Mouse (Mus musculus) cerebellum, adult (tissue): ENCODE data around the gene Mctp1.
"Not testable (repeated sequence)": the region's sequence is repeated elsewhere in the genome, so short reads cannot be mapped to it uniquely, and the experiment has no call there.

ENCODE experiments used
- ATAC-seq: cut with Nextera tagmentation; 2 replicates; pipeline ENCODE4 v1.9.2; 2017; ENCODE audit warnings: mild to moderate bottlenecking, moderate library complexity, mixed read lengths; ENCODE audit not compliant: insufficient number of reproducible peaks, low FRiP score, low TSS enrichment

The Mctp1 gene

DNA sequence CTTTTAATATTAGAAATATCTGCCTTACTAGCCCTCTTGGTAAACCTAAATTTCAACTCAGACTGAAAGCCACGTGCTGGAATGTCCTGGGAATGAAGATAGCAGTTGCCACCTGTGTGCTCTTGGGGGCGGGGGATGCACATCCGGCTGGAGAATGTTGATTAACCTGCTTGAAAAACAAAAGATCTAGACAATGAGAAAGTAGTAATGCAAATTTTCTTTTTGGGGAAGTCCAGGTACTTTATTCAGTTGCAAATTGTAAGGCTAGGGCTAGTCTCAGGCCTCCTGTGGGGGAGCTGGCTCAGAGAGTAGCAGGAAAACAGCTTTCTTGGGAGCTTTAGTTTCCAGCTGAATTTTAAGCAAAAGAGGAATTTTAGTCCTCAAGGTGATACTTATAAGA lies 67.2 kb downstream of the Mctp1 start:
- ATAC-seq = not testable (repeated sequence)

DNA sequence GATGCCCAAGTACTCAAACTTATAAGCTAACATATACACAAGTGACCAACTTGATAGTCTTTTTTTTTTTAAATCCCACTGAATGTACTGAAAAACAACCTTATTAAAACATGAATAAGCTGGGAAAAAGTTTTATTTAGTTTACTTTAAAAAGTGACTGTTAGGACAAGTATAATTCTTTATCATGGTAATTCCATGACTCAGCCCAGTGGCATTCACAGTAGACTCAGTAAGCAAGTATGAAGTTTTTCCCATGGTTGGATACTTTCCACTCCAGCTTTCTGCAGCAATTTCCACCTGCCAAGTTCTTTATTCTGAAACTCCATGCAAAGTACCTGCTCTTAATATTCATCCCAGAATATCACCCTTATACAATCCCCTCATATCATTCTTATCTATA lies 97.3 kb downstream of the Mctp1 start:
- ATAC-seq = no peak

DNA sequence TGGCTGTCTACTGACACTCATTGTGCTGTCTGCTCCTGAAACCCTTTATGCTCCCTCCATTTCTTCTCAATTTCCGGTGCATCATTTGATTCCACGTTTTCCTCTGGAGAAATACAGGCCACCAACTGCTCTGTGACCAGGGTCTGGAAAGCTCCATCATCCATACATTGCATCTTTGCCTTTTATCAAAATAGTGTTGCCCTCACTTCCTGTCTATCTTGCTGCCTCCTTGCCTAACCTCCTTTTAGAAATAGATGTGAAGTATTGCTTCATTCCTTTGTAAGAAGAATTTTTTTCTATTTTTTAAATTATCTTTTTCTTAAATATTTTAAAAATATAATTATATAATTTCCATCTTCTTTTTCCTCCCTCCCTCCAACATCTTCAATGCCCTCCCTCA lies 98.7 kb downstream of the Mctp1 start:
- ATAC-seq = no peak

DNA sequence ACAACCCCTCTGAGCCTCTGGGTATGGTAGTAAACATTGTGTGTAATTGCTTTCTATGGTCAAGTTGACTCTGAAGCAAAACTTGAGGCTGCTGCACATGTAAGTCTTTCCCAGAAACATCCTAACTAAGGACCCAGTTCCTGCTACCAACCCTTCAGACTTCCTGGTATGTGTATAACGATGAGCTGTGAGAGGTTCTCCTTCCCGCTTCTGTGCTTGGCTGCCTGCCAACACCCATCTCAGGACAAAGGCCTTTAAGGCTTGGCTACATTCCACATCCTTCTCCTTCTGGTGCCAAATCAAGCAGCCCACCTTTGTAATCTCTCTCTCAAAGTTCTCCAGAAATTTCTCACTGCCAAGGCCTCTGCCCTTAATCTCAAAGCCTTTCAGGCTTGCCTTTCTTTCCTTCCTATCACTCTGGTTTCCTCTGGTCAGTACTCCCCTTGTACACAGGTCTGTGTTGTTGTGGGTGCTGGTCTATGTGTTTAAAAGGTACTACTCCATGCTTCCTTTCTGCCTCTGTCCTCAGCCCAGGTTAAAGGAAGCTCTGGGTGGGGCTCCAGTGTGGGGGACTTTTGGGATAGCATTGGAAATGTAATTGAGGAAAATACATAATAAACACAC lies 99.9 kb downstream of the Mctp1 start:
- 0 out of 2 replicates have a peak, but pooled peaks have one; percentile 45 for ATAC-seq

DNA sequence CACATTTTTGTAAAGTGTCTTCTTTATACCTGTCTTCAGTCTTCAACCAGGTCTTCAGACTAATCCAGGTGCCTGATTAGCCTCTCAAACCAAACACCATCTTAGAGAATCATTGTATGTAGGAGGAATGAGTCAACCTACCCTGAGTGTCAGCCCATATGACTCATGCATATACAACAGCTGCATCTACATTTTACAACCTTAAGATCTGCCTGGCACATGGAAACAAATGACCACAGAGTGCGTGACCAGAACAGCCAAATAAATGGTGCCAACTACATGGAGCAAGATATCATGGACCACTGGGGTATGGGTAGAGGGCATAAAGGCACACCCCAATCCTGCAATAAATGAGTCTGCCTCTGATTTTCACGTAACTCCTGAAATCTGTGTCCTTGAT lies 131.6 kb downstream of the Mctp1 start:
- no peak for ATAC-seq

DNA sequence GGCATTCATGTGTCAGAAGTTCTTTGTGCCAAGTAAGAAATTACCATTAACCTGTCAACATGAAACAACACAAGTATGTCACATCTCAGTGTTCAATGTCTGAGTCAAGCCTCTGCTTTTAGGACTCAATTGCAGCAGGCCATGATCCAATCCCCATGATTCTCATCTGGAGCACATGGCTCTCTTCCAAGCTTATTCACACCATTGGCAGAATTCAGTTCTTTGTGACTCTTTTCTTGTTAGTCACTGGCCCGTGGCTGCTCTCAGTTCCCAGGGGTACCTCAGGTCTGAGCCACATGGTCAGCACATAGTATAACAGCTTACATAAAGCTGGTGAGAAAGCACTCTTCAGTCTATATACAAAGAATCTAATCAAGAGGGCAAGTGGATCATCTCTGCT lies 138.8 kb downstream of the Mctp1 start:
- ATAC-seq = no peak

DNA sequence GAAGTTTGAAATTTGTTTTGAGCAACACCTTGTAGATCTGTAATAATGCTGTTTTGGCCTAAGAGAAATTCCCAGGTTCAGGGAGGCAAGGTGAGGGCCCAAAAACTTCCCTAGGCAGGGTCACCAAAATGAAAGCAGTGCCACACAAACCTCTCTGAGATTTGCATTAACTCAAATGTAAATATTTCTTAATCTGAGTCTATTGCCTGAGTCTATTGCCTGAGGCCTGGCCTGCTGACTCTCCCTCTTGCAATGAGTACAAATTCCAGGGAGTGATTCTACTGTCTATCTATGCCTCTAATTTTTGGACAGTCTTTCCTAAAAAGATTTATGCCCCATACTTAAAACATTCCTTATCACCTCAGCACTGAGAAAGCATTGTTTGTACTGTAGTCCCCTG lies 143.0 kb downstream of the Mctp1 start:
- ATAC-seq = no peak

DNA sequence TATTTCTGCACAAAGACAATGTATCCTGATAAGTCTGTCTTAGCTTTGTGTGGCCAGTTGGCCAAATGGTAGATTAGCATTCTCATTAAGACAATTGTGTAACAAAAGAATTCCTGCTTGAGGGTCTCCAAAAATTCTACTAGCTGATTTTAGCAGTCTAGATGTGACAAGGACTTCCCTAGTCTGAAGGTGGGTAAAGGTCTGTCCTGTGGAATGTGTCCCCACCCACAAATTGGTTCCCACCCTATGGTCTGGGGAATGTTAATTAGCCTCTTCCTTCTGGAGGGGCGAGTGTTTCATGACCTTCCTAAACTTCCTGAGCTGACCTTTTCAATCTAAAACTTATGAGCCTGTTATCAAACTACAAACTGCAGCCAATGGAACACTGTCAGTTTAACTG lies 143.4 kb downstream of the Mctp1 start:
- ATAC-seq = no peak

DNA sequence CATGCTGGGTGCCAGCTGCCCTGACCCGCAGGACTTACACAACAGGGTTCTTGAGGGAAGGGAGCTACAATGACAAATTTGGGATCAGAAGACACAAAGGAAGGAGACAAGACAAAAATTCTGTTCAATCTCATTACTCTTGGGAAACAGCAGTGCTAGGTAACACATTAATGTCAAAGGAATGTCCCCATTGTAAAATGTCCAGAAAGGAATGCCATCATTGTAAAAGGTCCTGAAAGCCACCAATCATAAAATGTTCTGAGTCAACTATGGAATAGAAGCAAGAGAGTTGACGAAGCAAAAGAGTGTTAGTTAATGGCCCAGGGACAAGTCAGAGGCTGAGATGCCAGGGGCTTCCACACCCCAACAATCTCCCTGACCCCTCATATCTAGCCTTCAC lies 145.6 kb downstream of the Mctp1 start:
- ATAC-seq = no peak

DNA sequence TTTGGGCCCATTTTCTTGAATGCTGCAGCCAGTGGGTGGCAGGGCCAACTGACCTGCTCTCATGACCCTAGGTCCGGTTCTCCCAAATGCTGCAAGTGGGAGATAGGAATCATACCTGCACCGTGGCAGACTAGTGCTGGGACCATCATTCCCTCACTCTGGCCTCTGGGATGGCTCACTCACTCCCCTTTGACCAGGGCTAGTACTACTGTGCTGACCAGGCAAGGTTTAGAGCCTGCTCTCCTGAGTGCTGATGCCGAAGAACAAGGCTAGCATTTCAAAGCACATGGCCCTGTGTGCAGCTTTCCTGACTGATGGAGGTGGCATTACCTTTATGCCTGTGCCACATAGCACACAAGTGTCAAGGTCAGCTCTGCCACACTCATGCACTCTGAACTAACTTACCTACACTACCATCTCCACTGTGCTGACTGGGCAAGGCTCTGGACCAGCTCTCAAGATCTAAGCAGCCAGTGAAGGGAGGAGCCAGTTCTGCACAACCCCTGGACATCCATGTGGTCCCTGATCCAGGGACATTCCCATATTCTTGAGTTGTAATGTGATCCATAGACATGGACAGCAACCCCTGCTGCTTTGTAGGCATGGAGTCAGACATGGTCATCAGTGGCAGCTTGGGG lies 146.7 kb downstream of the Mctp1 start:
- ATAC-seq = no peak

DNA sequence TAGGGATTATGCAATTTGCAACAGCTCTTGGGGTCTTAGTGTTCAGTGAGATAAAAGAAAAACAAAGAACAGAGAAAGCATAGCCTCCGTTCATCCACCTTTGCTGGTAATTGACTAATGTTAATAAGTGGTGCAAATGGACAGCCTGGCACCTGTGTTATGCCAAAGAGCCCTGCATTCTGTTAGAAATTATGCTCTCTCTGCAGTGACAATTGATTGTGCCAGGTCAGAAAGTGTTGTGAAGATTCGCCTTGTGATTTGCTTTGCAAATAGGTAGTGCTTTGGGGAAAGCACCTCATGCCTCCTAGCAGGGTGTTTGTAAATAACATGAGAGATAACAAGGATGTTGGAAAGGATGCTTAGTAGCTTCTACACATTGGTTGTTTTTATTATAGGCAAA lies 163.5 kb downstream of the Mctp1 start:
- peak; percentile 82 for ATAC-seq

DNA sequence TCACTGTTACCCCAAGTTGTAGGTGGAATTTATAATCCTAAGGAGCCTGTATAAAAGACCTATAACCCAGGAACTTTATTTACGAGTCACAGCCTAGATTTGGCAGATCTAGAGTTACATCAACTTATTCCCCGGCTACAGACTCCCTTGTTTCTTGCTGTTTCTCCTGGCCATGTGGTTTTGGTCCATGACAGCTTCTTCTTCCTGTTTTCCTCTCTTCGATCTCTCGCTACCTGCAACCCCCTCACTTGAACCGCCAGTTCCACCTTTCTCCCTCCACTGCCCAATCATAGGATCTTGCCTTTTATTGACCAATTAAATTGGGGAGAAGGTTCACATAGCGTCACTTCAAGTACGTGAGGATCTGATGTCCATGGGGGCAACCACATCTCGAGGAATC lies 176.6 kb downstream of the Mctp1 start:
- ATAC-seq = no peak

DNA sequence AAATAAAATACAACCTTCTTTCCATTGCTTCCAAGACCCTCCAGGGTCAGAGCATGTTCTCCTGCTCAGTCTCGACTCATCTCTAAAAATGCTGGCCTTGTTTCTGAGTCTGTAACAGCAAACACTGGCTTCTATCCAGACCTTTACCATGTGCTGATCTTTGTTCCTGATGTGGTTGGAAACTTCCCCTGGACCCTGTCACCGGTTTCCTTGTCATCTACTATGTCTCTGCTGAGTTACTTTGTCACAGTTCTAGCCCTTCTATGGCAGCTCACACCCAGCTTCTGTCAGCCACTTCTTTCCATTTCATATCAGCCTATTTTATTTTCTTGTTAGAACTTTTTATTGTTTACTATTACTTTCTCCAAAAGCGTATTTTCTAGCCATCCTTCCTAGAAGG lies 177.3 kb downstream of the Mctp1 start:
- no peak for ATAC-seq

DNA sequence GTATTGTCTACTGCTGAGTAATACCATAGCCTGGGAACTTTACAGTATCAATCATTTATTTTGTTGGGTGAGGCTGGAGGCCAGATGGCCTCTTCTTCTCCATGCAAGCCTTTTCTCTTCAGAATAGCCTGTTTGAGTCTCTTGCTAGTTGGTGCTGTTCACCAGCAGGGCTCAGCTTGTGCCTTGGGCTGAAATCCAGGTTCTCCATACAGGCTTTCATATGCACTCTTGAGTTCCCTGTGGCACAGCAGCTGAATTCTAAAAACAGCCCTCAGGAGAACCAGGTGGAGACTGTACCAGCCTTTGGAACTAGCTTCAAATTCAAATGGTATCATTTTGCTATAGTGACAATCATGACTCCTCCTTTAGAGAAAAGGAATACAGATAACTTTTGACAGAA lies 179.7 kb downstream of the Mctp1 start:
- peak; percentile 97 for ATAC-seq

DNA sequence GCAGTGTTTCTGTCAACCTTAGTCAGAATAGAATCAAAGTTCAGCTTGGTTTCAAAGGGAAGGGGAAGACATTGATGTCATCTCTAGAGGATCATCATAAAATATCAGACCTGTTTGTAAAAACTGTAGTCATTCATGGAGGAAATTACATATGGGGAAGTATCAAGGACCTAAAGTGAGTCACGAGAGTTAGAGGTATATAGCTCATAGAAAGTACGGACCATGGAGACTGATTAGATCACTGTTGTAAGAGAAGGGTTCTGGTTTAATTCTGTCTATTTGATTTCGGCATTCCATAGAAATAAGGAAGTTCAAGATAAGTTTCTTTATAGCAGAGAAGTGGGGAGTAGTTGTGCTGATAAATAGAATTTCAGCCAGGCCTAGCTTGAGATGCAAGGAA lies 181.7 kb downstream of the Mctp1 start:
- ATAC-seq = no peak

DNA sequence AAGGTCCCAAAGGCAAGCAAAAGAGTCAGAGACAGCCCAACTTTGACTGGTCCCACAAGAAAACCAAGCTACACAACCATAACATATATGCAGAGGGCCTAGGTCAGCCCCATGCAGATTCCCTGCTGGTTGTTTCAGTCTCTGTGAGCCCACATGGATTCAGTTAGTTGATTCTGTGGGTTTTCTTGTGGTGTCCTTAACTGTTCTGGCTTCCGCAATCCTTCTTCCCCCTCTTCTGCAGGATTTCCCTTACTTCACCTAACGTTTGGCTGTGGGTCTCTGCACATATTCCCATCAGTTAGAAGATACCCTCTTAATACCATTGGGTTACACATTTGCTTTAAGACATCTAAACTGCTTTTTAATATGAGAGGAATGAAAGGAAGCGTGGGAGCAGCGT lies 183.1 kb downstream of the Mctp1 start:
- ATAC-seq = no peak

DNA sequence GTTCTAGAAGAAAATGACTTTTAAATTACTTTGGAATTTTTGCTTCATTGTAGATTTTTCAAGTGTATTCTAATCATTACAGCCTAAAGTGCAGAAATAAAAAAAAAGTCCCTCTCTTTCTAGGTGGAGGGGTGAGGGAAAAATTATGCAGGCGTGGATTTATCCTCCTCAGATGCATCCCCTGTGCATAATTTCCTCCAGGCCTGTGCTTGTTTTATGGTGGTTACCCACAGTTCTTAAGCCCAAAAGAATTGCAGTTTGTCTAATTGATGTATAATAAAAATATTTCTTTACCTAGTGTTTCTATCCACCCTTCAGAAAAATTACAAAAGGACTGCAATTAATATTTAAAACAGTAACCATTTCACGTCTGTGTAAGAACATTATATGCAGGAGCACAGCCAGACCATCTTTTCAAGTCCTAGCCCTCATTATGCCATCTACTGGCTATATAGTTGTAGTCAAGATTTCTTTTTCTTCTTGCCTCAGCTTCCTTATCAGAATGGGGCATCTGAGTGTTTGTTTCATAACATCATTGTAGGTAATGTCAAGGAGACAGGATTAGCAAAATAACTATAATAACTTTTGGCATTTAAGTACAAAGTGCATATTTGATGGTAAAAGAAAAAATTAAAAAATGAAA lies 184.4 kb downstream of the Mctp1 start:
- ATAC-seq = no peak

DNA sequence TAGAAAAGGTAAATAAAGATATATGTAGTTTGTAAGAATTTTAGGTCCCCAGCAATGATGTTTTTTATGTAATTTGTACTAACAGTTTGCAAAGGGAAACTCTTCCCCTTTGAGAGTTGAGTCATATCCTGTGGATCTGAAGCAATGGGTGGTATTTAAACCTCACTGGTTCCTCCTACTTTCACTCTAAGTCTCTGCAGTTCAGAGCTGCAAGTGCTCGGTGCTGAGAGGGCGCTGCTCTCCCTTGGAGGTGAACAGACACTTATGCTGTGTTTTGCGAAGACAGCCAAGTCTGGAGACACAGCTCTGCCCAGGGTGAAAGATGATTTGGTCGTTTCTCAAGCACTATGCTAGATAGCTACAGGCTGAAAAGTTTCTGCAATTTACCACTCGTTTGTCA lies 195.1 kb downstream of the Mctp1 start:
- peak; percentile 58; the same call in 1 of the 2 replicates for ATAC-seq

DNA sequence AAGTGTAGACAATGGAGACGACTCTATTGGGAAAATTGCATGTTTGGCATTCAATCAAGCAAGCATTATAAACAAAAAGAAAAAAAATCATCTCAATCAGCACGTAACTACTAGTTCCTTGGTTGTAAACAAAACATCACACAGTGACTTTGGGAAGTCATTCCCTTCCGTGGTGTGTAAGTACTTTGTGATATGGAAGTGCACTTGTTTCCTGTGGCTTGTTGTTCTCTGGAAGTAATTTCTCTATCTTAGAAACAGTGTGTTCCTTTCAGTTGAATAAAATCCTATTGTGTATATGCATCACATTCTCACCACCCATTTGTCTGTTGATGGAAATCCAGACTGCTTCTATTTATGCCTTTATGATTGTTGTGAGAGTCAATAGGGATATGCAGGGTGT lies 201.1 kb downstream of the Mctp1 start:
- ATAC-seq = no peak

DNA sequence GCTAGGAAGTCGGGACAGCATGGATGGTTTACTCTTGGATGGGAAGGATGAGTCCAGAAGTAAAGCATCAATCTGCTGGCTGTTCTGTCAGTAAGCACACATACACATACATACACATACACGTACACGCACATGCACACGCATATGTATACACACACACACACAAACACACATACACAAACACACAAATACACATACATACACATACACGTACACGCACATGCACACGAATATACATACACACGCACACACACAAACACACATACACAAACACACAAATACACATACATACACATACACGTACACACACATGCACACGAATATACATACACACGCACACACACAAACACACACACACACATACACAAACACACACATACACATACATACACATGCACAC lies 206.4 kb downstream of the Mctp1 start:
- peak; percentile 31 for ATAC-seq

DNA sequence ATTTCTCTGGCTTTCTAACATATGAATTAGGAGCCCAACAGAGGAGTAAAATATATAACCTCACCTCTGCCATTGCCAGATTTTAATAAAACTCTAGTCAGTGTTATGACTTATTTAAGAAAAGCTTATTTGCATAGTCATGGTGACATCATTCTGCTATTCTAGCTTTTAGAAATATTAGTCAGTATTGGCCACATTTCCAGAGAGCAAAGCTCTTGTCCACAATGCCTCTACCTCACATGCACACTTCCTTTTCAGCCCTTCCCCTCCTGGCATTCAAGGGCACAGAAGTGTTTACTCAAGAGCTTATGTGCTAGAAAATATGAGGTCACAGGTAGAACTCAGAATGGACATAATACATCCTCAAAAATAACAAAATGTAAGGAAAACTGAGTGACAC lies 206.9 kb downstream of the Mctp1 start:
- no peak for ATAC-seq

DNA sequence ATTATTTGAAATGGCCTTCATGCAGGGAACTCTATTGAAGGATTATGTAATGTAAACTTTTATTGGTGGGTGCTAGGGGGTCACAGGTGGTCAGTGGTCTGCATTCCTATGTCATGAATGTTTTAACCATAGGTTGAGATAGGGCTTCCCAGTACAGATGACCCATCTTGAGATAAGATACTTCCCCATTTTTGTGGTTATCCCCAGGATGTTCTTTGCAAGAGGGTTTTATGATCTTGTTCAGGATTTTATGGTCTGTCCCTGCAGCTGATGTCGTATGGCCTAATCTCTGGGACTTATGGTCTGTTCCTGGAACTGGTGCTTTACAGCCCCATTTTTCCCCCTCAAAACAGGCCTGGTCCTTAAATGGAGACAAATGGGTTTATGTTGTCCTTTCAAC lies 207.4 kb downstream of the Mctp1 start:
- no peak for ATAC-seq
